Mouse (Mus musculus): Measurements from ENCODE around the gene Fbxo7.

- TF ChIP-seq CTCF (IDR thresholded peaks at IDR 0.05; ENCODE audit: control insufficient read depth, insufficient read depth, insufficient replicate concordance, low read depth, low read length), result peak; percentile 72; the same call in 1 of the 2 replicates
- TF ChIP-seq POLR2A (IDR thresholded peaks at IDR 0.05; ENCODE audit: control insufficient read depth, low read depth, low read length), result no peak
These were observed 43.2 kb downstream of the Fbxo7 start for GRCm38 (mm10) chr10:86064937-86065336.

Data from testis, adult 2 months (tissue).